Mouse (Mus musculus) intestine, embryonic 14.5 days (tissue): Measurements from ENCODE around the gene Dctn5. TPM values are rescaled to one million over a fixed set of nuclear protein-coding genes. Genes with fewer than 3 reads are reported as not detected.

Experiments
- ATAC-seq: fragments of 200-750 bp; cut with Nextera tagmentation; replicated peaks from 2 replicates; pipeline ENCODE4 v1.8.0; 2017; ENCODE audit warnings: low read depth, moderate number of reproducible peaks, moderate TSS enrichment, moderate library complexity; ENCODE audit not compliant: low FRiP score, low TSS enrichment
- DNase-seq: peaks from one replicate; pipeline ENCODE4 v3.0.0-alpha.2; 2018; ENCODE audit warnings: low spot score
- H3K27ac ChIP-seq: fragments of 300-500 bp; sonication (generic); 2 replicates; pipeline ENCODE4 v1.5.1; 2014; ENCODE audit warnings: low read depth, mild to moderate bottlenecking, control low read depth
- H3K27me3 ChIP-seq: fragments of 300-500 bp; sonication (generic); replicated peaks from 2 replicates; pipeline ENCODE4 v1.6.1; 2014; ENCODE audit warnings: low read length, control low read depth; ENCODE audit not compliant: control insufficient read depth, insufficient read depth
- H3K36me3 ChIP-seq: fragments of 300-500 bp; sonication (generic); 2 replicates; pipeline ENCODE4 v1.6.1; 2014; ENCODE audit warnings: low read length, control low read depth; ENCODE audit not compliant: control insufficient read depth, insufficient read depth
- H3K4me1 ChIP-seq: fragments of 300-500 bp; sonication (generic); replicated peaks from 2 replicates; pipeline ENCODE4 v1.6.1; 2014; ENCODE audit warnings: low read length, control low read depth, mixed read lengths; ENCODE audit not compliant: control insufficient read depth, insufficient read depth
- H3K4me2 ChIP-seq: fragments of 300-500 bp; sonication (generic); 2 replicates; pipeline ENCODE4 v1.6.1; 2014; ENCODE audit warnings: low read length
- H3K4me3 ChIP-seq: fragments of 300-500 bp; sonication (generic); 2 replicates; pipeline ENCODE4 v1.5.1; 2014; ENCODE audit warnings: low read depth, low read length, control low read depth, mixed read lengths
- H3K9ac ChIP-seq: fragments of 300-500 bp; sonication (generic); 2 replicates; pipeline ENCODE4 v1.6.1; 2014; ENCODE audit warnings: mild to moderate bottlenecking, low read length
- H3K9me3 ChIP-seq: fragments of 300-500 bp; sonication (generic); 2 replicates; pipeline ENCODE4 v1.6.1; 2016; ENCODE audit warnings: low read length, control low read depth; ENCODE audit not compliant: control insufficient read depth
- WGBS: fragments of 180-500 bp; shearing (Covaris S2); extraction: QIAGEN DNeasy Blood & Tissue Kit; methylation state at CpG from one replicate; pipeline ENCODE4 v1.1.7; 2014; 5-methylcytosine and 5-hydroxymethylcytosine counted together
- polyA plus RNA-seq: library from polyadenylated mRNA; unstranded; fragments of >200 nt; fragmentation: Nextera tagmentation; extraction: Ambion mirVana; gene quantifications from 2 replicates; pipeline ENCODE4 v1.2.1, GENCODE M21; 2014

The Dctn5 gene
- polyA plus RNA-seq, 1 experiment from 2014 or later = 121 TPM

- Histone ChIP-seq H3K4me3 (no peak overlapping the region), H3K36me3 (peaks cover 98% of the 10 kb centered on the region), H3K4me1 (no peaks in the 10 kb centered on the region), H3K9me3 (no peaks in the 10 kb centered on the region), H3K4me2 (no peak overlapping the region), H3K27ac (no peak overlapping the region), H3K27me3 (no peaks in the 10 kb centered on the region), H3K9ac (no peak overlapping the region)
- no peak for ATAC-seq
- no peak for DNase-seq
These were observed 8.2 kb downstream of the Dctn5 start for GRCm38 (mm10) chr7:122140991-122141390.

- DNase-seq = peak; percentile 73
- ATAC-seq = peak; percentile 77
- H3K9ac ChIP-seq = no peak overlapping the region
- H3K4me2 ChIP-seq = no peak overlapping the region
- H3K27ac ChIP-seq = no peak overlapping the region
- H3K4me1 ChIP-seq = 0 out of 2 replicates have a peak, but pooled peaks cover 1% of the 10 kb centered on the region
- peaks cover 21% of the 10 kb centered on the region for H3K36me3 ChIP-seq
- H3K27me3 ChIP-seq = no peaks in the 10 kb centered on the region
- no peaks in the 10 kb centered on the region for H3K9me3 ChIP-seq
- H3K4me3 ChIP-seq = no peak overlapping the region
- 72% methylated on average over 4 of the region's 4 CpGs for WGBS
These were observed 19.6 kb downstream of the Dctn5 start for GRCm38 (mm10) chr7:122152473-122152872.

GRCm38 (mm10) chr7:122158488-122158887 is 25.6 kb downstream of the Dctn5 start:
- peak overlapping the region; percentile 79; the same call in 1 of the 2 replicates for H3K27ac ChIP-seq
- H3K27me3 ChIP-seq = no peaks in the 10 kb centered on the region
- no peaks in the 10 kb centered on the region for H3K9me3 ChIP-seq
- peaks cover 31% of the 10 kb centered on the region for H3K4me1 ChIP-seq
- peaks cover 15% of the 10 kb centered on the region for H3K36me3 ChIP-seq
- H3K4me2 ChIP-seq = peak overlapping the region; percentile 89
- no peak for ATAC-seq
- peak overlapping the region; percentile 62 for H3K9ac ChIP-seq
- H3K4me3 ChIP-seq = peak overlapping the region; percentile 78
- peak; percentile 56 for DNase-seq
- 5% methylated on average over 13 of the region's 13 CpGs for WGBS

GRCm38 (mm10) chr7:122158915-122159902 is 26.4 kb downstream of the Dctn5 start, which contains the start of gene Plk1:
TSS of gene Plk1 (plus strand) at chr7:122159439.
- no peaks in the 10 kb centered on the region for H3K27me3 ChIP-seq
- H3K9ac ChIP-seq = peak within 1 kb of the TSS; percentile 65
- ATAC-seq (peak; percentile 94), DNase-seq (peak; percentile 93)
- H3K27ac ChIP-seq = peak within 1 kb of the TSS; percentile 79; the same call in 1 of the 2 replicates
- WGBS = under 1% methylated on average over 63 of the region's 63 CpGs
- H3K4me1 ChIP-seq = peaks cover 31% of the 10 kb centered on the region
- H3K9me3 ChIP-seq = no peaks in the 10 kb centered on the region
- H3K36me3 ChIP-seq = peaks cover 19% of the 10 kb centered on the region
- peak within 1 kb of the TSS; percentile 78 for H3K4me3 ChIP-seq
- H3K4me2 ChIP-seq = peak within 1 kb of the TSS; percentile 89

- WGBS = under 1% methylated on average over 12 of the region's 12 CpGs
- H3K4me3 ChIP-seq = peak overlapping the region; percentile 78
- DNase-seq (peak; percentile 53), ATAC-seq (no peak)
- H3K9ac ChIP-seq = peak overlapping the region; percentile 65
- H3K9me3 ChIP-seq = no peaks in the 10 kb centered on the region
- H3K4me1 ChIP-seq = peaks cover 31% of the 10 kb centered on the region
- H3K4me2 ChIP-seq = peak overlapping the region; percentile 89
- peak overlapping the region; percentile 79; the same call in 1 of the 2 replicates for H3K27ac ChIP-seq
- H3K36me3 ChIP-seq = peaks cover 27% of the 10 kb centered on the region
- H3K27me3 ChIP-seq = no peaks in the 10 kb centered on the region
These were observed 27.2 kb downstream of the Dctn5 start for GRCm38 (mm10) chr7:122160037-122160436.

- Histone ChIP-seq H3K9me3 (no peaks in the 10 kb centered on the region), H3K9ac (no peak overlapping the region), H3K4me3 (no peak overlapping the region), H3K4me2 (no peak overlapping the region), H3K4me1 (peaks cover 18% of the 10 kb centered on the region), H3K27ac (no peak overlapping the region), H3K27me3 (no peaks in the 10 kb centered on the region), H3K36me3 (peaks cover 61% of the 10 kb centered on the region)
- 94% methylated on average over 8 of the region's 8 CpGs for WGBS
- no peak for DNase-seq
- no peak for ATAC-seq
These were observed 30.9 kb downstream of the Dctn5 start for GRCm38 (mm10) chr7:122163766-122164165.

GRCm38 (mm10) chr7:122167203-122167602 is 34.4 kb downstream of the Dctn5 start:
- no peak overlapping the region for H3K27ac ChIP-seq
- DNase-seq = no peak
- no peak overlapping the region for H3K4me2 ChIP-seq
- no peaks in the 10 kb centered on the region for H3K4me1 ChIP-seq
- peaks cover 79% of the 10 kb centered on the region for H3K36me3 ChIP-seq
- no peaks in the 10 kb centered on the region for H3K27me3 ChIP-seq
- H3K9ac ChIP-seq = no peak overlapping the region
- WGBS = 91% methylated on average over 7 of the region's 7 CpGs
- no peak overlapping the region for H3K4me3 ChIP-seq
- ATAC-seq = no peak
- no peaks in the 10 kb centered on the region for H3K9me3 ChIP-seq

GRCm38 (mm10) chr7:122170705-122171104 is 37.9 kb downstream of the Dctn5 start:
- ATAC-seq = no peak
- H3K4me3 ChIP-seq = no peak overlapping the region
- no peaks in the 10 kb centered on the region for H3K9me3 ChIP-seq
- H3K27ac ChIP-seq = no peak overlapping the region
- peaks cover 50% of the 10 kb centered on the region for H3K36me3 ChIP-seq
- no peaks in the 10 kb centered on the region for H3K4me1 ChIP-seq
- 79% methylated on average over 6 of the region's 6 CpGs for WGBS
- no peak for DNase-seq
- H3K9ac ChIP-seq = no peak overlapping the region
- H3K4me2 ChIP-seq = no peak overlapping the region
- no peaks in the 10 kb centered on the region for H3K27me3 ChIP-seq
